15 mouse cellular contexts compared by ENCODE assay signal in the genomic region with DNA sequence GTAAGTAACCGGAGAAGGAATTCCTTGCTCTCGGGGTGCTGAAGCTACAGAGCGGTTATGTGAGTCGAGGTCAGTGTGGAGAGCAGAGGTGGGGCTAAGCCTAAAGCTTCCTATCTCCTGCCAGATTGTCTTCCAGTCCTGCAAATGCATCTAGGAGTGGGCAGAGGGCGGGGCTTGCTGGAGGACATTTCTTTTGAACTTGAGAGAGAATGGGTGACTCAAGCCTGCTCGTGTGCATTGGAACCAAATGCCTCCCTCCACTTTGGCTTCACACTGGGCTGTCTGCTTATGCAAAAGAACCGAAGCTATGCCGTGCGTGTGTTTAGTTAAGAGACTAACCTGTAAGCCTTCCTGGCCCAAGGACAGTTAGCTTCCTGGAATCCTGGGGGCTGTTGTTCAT.
"Had no signal": no experiment of that assay in that cellular context is flagged by ENCODE, and none has a peak within 500 bp of the region (broad histone marks: within the 10 kb centered on the region; RNA-seq: fewer than 3 reads in every experiment).

No protein-coding gene starts in this region.

- H3K27me3 ChIP-seq: liver, embryonic 15.5 days; stomach, embryonic 15.5 days had no signal

- ATAC-seq: midbrain, embryonic 15.5 days had no signal

- H3K36me3 ChIP-seq: limb, embryonic 13.5 days; liver, embryonic 15.5 days; midbrain, embryonic 15.5 days; neural tube, embryonic 13.5 days; stomach, embryonic 15.5 days had no signal

- H3K4me3 ChIP-seq: limb, embryonic 13.5 days; liver, embryonic 15.5 days; megakaryocyte, embryonic 14.5 days; midbrain, embryonic 15.5 days; neural tube, embryonic 13.5 days; stomach, embryonic 15.5 days had no signal

- H3K4me1 ChIP-seq: liver, embryonic 15.5 days; midbrain, embryonic 15.5 days; neural tube, embryonic 13.5 days; stomach, embryonic 15.5 days had no signal

- H3K9ac ChIP-seq: limb, embryonic 13.5 days; liver, embryonic 15.5 days; midbrain, embryonic 15.5 days; neural tube, embryonic 13.5 days; stomach, embryonic 15.5 days had no signal

- H3K4me2 ChIP-seq: limb, embryonic 13.5 days; liver, embryonic 15.5 days; midbrain, embryonic 11.5 days; midbrain, embryonic 15.5 days; neural tube, embryonic 13.5 days; stomach, embryonic 15.5 days had no signal

- H3K9me3 ChIP-seq: limb, embryonic 13.5 days; liver, embryonic 15.5 days; megakaryocyte, embryonic 14.5 days; midbrain, embryonic 15.5 days; neural tube, embryonic 13.5 days; stomach, embryonic 15.5 days had no signal

- H3K27ac ChIP-seq: limb, embryonic 13.5 days; liver, embryonic 15.5 days; midbrain, embryonic 15.5 days; neural tube, embryonic 13.5 days; stomach, embryonic 15.5 days had no signal

- DNase-seq: kidney, postnatal 10 days; kidney, postnatal 4 days; left cerebral cortex, postnatal 4 days; lung, adult 2 months; lung, postnatal 10 days; lung, postnatal 4 days; retina, postnatal 1 day; thymus, postnatal 14 days had no signal
